Mouse (Mus musculus) heart, adult 8-10 months (tissue): ENCODE results near the gene Arhgef10l. TPM values are rescaled to one million over a fixed set of nuclear protein-coding genes. Genes with fewer than 3 reads are reported as not detected.

Source experiments
- DNase-seq: peaks from one replicate; pipeline ENCODE4 v3.0.0; 2022; ENCODE audit warnings: low spot score
- total RNA-seq, 4 experiments: library from RNA; stranded (reverse); gene quantifications; 2 replicates each; pipeline ENCODE4 v1.2.4; 2022

Gene Arhgef10l
- total RNA-seq, 4 experiments from 2014 or later = 59.6 to 80.5 (median 71.9) TPM

DNA sequence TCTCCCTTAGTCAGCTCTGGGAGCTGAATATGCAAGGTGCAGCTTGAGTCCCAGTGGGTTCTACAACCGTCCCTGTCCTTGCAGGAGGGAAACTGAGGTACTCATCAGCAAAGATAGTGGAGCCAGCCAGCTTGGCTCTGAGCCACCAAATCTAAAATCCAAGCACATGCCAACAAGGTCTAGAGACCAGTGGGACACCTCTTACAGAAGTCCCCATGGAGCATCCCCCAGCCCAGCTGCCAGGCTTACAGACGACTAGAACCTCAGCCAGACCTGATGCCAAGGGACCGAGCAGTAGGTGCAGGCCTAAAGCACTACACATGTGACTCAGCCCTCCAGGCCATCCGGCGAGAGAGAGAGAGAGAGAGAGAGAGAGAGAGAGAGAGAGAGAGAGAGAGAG, 137.4 kb downstream of the Arhgef10l start:
- DNase-seq = no peak

GRCm38 (mm10) chr4:140525674-140526177, 140.1 kb downstream of the Arhgef10l start:
- no peak for DNase-seq

- DNase-seq = no peak
Observed at GRCm38 (mm10) chr4:140524927-140525326, 140.9 kb downstream of the Arhgef10l start.

DNA sequence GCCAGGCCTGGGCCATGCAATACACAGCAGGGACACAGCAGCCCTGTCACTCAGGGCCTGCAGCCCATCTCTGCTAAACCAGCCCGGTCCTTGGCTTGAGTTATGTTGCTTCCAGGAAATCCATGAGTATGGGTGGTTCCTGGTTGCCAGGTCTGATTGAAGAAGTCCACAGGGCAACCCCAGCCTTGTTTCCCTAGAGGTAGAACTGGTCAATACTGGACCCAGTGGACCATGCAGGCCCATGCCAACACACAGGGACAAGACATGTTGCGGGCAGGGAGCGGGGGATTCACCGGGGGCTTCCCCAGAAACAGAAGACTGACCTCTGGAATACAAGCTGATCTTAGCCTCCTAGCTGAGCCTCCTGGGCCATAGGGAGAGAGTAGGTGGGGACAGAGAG, 142.9 kb downstream of the Arhgef10l start:
- no peak for DNase-seq

- DNase-seq = no peak
Observed at GRCm38 (mm10) chr4:140520719-140521118, 145.1 kb downstream of the Arhgef10l start.

DNA sequence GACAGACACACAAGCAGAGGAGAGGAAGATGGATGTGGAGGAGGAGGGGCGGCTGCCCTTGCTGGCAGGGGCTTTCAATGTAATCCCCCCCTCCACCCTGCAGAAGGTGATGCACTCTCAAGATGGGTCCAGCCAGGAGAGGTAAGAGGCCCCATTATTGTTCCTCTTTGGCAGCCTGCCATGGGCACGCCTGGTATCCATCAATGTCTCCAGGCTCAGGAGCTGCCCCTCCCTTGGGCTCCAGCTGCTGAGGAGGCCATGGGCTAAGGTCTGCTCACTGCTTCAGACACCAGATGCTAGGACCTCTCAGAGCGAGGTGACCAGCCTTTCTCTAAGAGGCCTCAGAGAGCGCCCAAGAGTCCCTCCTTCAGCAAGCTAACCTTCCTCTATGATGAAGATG, 152.0 kb downstream of the Arhgef10l start:
- DNase-seq = no peak

DNA sequence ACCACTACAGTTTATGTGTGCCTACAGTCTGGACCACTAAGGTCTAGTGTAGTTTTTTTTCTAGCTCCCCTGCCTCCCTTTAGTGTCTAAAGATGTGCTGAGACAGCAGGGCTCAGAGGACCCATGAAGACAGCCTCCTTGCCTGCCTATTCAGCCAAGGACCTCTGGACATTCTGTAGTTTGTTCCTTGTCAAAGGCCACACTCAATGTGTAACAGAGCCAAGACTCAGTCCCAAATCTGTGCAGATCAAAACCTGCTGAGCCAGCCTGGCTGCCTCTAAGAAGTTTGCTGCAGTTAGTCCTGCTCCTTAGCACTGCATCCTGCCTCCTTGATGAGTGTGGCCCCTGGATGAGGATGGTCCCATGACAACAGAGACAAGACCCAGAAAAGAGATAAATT, 156.0 kb downstream of the Arhgef10l start:
- DNase-seq = no peak

DNA sequence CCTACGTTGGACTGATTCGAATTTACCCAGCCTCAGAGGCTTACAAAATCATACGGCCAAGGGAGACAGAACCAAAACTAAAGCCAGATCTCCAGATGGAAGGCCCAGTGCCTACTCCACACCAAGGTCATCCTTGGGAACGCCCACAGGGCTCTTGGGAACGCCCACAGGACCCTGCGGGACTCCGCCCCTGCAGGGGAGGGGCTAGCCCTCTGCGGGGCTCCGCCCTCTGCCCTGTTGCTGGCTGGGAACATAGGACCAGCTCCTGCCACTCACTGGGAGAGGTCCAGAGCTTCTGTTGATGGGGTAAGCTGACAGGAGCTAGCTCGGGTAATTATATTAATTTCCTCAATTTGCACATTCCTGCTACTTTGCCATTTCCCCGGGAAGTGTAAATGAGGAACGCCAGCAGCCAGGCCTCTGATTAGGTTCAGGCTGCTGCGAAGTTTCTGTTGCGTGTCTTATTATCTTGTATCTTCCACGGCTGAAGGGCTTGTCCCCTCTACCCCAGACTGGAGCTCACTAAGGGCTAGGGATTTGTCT, 158.6 kb downstream of the Arhgef10l start:
- DNase-seq = no peak

DNA sequence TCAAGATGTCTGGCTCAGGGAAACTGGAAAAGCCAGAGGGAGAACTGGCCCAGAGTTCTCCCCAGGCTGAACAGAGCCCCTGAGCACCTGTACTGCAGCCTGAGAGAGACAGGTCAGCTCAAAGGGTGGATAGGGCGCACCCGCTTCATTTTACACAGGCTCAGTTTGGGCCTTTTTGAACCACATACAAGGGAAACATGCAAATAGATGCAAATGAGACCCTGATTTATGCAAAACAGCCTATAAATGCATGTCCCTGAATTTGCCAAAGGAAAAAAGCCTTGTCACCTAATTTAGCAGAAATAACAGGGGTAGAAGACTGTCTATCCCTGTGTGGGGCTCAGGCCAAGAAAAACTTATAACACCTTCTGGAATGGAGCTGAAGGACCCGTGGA, 160.2 kb downstream of the Arhgef10l start:
- DNase-seq = no peak

DNA sequence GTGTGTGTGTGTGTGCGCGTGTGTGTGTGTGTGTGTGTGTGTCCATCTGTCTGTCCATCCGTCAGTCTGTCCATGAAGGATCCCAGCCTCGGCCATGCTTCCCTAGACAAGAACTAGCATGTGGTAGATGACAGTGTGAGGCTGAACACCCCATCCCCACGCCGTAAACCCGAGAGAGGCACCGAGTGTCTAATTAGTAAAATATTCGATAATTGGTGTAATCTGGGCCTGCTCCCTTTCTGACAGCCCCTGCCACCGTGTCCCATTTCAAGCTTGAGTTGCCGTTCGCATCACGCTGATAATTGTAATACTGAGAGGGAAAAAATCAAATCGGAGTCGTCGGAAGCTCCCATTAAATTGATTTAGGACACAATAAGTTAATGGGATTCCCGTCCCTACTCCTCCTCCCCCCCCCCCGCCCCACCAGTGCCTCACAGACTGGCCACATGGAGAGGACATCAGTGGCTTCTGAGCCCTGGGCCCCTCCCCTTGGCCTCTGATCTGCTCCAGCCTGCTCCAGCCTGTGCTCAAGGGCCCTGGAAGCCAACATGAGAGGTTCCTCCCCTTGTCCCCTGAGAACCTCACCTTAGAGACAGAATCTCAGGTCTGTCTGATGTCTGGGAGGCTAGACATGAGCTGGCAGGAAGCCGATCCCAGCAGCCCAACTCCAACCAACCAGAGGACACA, 160.7 kb downstream of the Arhgef10l start:
- no peak for DNase-seq

- no peak for DNase-seq
Observed at GRCm38 (mm10) chr4:140504067-140504913, 161.5 kb downstream of the Arhgef10l start.

GRCm38 (mm10) chr4:140500766-140501165, 165.0 kb downstream of the Arhgef10l start:
- DNase-seq = no peak

GRCm38 (mm10) chr4:140499571-140499970, 166.2 kb downstream of the Arhgef10l start:
- no peak for DNase-seq

- DNase-seq = no peak
Observed at GRCm38 (mm10) chr4:140497169-140497568, 168.6 kb downstream of the Arhgef10l start.

DNA sequence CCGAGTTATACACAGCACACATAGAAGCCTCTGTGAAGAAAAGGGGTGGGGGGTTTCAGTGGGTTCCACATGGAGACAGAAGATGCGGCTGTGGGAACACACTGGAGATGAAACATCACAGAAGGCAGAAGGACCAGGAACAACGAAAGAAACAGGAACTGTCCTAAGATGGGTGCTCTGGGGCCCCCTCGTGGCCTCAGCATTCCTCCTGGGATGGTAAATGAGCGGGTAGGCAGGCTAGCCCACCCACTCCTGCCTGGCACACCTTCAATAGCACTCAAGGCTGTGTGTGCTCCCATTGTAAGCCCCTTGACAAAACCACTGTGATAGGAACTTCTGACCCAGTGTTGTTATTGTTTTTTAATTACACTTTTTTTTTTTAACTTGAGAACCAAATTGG, 174.3 kb downstream of the Arhgef10l start:
- DNase-seq = no peak

DNA sequence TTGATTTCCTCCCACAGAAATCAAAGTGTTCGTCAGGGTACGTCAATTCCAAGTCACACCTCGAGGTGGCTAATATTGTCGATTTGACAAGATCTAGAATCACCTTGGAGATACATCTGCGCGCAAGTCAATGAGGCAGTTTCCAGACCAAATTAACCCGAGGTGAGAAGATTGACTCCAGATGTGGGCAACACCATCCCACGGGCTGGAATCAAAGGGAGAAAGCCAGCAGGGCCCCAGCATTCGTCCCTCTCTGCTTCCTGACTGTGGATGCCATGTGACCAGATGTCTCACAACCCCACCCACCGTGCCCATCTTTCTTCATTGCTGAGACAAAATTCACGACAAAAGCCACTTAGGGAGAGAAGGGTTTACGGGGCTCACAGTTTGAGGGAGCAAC, 180.4 kb downstream of the Arhgef10l start:
- no peak for DNase-seq

DNA sequence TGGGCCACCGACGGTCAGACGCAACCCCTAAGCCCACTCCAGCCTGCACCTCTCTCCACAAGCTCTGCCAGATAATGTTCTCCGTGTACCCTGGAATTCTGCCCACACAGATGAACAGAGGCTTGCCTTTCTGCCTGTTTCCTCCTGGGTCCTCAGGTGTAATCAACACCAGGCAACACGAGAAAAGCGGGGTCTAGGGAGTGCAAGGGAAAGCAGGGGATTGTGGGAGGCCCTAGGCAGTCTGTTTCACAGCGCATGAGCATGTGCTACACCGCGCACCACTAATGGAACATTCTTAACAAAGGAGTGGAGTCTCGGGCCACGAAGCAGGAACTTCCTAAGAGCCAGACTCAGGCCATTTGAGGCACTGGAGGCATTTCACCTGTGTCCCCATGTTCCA, 182.7 kb downstream of the Arhgef10l start:
- no peak for DNase-seq

DNA sequence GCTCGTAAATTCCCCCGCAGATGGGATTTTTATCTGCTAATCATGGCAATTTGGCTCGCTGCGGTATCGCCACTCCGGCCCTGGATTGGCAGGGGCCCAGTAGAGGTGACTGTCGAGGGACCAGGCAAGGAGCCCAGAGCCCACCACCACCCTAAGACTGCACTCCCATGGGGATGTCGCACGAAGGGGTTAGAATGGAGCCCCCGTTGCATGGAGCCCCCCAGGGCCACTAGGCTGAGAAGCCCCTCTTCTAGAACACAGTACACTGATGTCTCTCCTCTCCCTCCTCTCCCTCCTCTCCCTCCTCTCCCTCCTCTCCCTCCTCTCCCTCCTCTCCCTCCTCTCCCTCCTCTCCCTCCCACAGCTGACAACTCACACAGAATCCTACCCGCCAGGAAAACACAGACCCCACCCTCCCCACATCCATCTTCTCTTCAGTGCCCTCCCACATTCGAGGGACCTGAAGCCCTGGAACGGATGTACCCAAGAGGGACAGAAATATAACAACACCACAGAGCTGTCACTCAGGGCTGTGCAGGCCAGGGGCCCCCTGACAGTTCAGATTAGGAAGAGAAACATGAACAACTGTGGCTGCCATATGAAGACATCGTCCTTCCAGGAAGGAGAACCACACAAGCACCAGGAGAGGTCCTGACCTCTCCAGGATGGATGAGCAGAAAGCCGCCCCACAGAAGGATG, 185.3 kb downstream of the Arhgef10l start:
- no peak for DNase-seq

GRCm38 (mm10) chr4:140475194-140475593, 190.6 kb downstream of the Arhgef10l start:
- DNase-seq = no peak

GRCm38 (mm10) chr4:140469760-140470452, 195.9 kb downstream of the Arhgef10l start:
- DNase-seq = no peak

GRCm38 (mm10) chr4:140467254-140467791, 198.5 kb downstream of the Arhgef10l start:
- no peak for DNase-seq
